Mouse (Mus musculus): Measurements from ENCODE around the gene Mad1l1.

Mad1l1 gene

GRCm38 (mm10) chr5:140178058-140178690 is 143.2 kb downstream of the Mad1l1 start:
- DNase-seq (ENCODE audit: inconsistent ontology term) = no peak

GRCm38 (mm10) chr5:140177582-140177981 is 143.8 kb downstream of the Mad1l1 start:
- no peak for DNase-seq (ENCODE audit: inconsistent ontology term)

GRCm38 (mm10) chr5:140176370-140176769 is 145.0 kb downstream of the Mad1l1 start:
- DNase-seq (ENCODE audit: inconsistent ontology term) = no peak

GRCm38 (mm10) chr5:140174814-140175490 is 146.4 kb downstream of the Mad1l1 start:
- DNase-seq (ENCODE audit: inconsistent ontology term) = no peak

DNA sequence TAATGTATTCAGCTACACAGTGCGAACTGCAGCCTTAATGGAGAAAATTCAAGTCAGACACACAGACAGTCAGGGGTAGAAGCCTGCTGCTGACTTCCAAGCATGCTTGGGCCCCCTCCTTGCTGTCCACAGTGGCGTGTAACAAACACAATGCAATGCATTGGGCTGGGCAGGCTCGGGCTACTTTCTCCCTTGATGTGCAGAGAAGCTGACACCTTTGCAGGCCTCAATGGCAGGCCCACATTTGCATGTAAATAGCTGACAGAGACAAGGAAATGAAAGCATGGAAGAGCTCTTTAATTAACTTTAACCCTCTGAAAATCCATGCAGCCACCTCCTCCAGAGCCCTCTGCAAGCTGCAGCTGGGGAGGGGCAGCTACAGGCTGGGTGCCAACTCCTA is 147.3 kb downstream of the Mad1l1 start:
- DNase-seq (ENCODE audit: inconsistent ontology term) = no peak

- no peak for DNase-seq (ENCODE audit: inconsistent ontology term)
Observed at GRCm38 (mm10) chr5:140173181-140173580, 148.2 kb downstream of the Mad1l1 start.

GRCm38 (mm10) chr5:140171710-140172109 is 149.6 kb downstream of the Mad1l1 start:
- no peak for DNase-seq (ENCODE audit: inconsistent ontology term)

DNA sequence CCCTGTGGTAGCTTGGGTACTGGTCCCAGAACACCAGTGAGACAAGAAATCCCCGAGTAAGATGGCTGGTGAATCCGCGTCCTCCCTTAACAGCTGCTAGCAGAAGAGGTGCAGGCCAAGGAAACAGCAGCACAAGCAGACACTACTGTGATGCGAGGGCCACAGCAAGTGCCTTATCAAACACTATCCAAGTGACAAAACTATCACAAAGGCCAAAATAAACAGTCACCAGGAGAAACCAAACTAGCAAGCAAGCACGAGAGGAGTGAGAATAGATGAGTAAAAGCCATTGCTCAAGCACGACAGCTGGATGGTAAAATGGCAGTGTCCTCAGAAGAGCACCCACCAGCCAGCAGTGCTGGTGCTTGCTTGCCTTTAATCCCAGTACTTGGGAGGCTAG is 153.8 kb downstream of the Mad1l1 start:
- DNase-seq (ENCODE audit: inconsistent ontology term) = no peak

GRCm38 (mm10) chr5:140167080-140167479 is 154.3 kb downstream of the Mad1l1 start:
- DNase-seq (ENCODE audit: inconsistent ontology term) = no peak

DNA sequence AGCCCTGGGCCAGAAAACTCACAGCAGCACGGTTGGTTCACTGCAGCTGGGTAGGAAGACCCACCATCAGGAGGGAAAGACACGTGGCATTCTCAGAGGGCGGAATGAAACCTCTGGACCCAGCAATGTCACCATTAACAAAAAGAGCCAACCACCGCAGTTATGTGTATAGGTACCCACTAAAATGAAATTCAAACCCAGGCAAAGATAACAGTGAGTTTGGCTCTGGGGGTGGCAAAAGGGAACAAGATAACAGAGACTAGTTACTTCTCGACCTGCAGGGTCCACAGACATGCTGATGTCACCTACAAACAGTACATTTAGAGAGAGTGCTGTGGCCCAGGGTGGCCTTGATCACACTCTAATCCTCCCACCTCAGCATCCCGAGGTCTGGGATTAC is 157.4 kb downstream of the Mad1l1 start:
- no peak for DNase-seq (ENCODE audit: inconsistent ontology term)

GRCm38 (mm10) chr5:140162071-140162845 is 159.1 kb downstream of the Mad1l1 start:
- no peak for DNase-seq (ENCODE audit: inconsistent ontology term)

- DNase-seq (ENCODE audit: inconsistent ontology term) = no peak
Observed at GRCm38 (mm10) chr5:140159007-140159406, 162.3 kb downstream of the Mad1l1 start.

- DNase-seq (ENCODE audit: inconsistent ontology term) = no peak
Observed at GRCm38 (mm10) chr5:140157886-140158627, 163.3 kb downstream of the Mad1l1 start.

DNA sequence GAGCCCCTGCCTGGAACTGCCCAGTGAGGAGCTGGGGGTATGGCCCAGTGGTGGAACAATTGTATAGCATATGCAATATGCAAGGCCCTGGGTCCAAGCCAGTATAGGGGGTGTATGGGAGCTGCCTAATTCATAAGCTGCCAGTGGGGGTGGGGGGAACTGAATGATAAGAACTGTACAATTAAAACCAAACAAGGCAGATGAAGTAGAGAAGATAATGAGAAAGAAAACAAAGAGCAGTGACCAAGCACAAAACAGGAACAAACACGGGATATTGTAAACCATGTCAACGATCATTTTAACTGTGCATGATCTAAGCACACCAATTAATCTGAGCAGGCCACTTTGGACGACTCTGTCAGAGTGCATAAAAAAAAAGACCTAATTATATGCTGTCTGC is 167.2 kb downstream of the Mad1l1 start:
- no peak for DNase-seq (ENCODE audit: inconsistent ontology term)

- DNase-seq (ENCODE audit: inconsistent ontology term) = no peak
Observed at GRCm38 (mm10) chr5:140151871-140152270, 169.5 kb downstream of the Mad1l1 start.

- DNase-seq (ENCODE audit: inconsistent ontology term) = no peak
Observed at GRCm38 (mm10) chr5:140151180-140151579, 170.2 kb downstream of the Mad1l1 start.

DNA sequence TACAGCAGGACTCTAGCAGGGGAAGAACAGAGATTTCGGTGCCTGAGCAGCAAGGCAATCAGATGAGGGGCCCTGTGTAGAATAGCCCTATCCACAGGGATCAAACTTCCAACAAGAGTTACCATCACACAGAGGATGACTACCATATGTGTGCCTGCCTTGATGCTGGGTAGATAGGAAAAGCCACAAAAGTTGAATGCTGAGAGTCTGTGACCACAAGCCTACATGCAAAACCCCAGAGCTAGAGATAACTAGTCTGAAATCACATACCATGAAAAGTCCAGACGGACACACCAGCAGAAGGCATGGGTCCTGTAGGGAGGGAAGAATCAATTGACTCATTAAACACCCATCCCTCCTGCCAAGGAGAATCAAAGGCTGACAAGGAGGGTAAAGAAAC is 170.7 kb downstream of the Mad1l1 start:
- DNase-seq (ENCODE audit: inconsistent ontology term) = no peak

GRCm38 (mm10) chr5:140150136-140150535 is 171.2 kb downstream of the Mad1l1 start:
- no peak for DNase-seq (ENCODE audit: inconsistent ontology term)

DNA sequence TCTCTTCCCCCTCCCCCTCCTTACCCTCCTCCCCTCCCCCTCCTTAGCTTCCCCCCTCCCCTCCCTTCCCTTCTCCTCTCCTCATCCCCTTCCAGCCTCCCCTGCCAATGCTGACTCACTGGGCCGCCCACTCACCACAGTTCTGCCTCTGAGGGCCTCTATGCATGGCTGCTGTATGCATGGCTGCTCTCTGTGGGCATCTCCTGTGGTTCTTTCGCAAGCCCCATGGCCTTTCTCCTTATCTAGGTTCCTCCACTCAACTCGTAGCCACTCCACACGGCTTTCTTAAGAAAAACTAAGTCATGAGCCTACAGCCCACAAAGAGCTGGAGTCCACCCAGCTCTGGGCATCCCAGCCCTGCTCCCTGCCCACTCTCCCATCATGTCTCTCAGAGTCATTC is 172.1 kb downstream of the Mad1l1 start:
- peak; percentile 70 for DNase-seq (ENCODE audit: inconsistent ontology term)

DNA sequence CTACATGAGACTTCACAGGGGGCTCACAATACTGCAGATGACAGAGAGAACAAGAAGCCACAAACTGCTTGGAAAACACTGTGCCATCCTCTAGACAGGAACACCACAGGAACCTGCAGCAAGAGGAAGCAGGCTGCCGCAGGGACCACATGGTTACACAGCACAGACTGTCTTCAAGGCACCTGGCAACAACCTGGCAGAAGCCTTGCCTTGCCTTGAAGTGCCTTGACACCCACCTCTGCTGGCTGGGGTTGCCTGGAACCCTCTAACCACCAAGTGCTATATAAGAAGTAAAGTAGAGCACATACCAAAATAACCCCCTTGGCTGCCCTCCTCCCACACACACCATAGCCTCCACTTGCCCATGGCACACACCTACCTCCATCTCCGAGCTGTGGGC is 177.8 kb downstream of the Mad1l1 start:
- DNase-seq (ENCODE audit: inconsistent ontology term) = no peak

DNA sequence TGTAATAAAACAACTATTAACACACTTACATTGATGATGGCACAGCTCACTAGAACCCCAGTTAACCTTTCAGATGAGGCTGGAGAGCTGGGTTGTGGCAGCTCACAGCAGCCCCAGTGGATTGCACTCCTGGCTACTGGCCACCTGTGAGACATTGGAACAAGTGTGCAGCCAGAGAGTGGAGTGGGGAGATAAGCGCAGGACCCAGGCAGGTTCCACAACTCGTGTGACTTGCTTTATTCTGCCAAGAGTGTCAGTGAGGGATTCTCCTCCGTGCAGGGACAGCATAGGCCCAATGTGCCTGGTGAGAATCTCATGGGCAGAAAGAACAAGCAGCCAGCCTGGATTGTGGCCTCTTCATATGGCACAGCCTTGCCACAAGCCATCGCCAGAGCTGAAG is 180.0 kb downstream of the Mad1l1 start:
- no peak for DNase-seq (ENCODE audit: inconsistent ontology term)

DNA sequence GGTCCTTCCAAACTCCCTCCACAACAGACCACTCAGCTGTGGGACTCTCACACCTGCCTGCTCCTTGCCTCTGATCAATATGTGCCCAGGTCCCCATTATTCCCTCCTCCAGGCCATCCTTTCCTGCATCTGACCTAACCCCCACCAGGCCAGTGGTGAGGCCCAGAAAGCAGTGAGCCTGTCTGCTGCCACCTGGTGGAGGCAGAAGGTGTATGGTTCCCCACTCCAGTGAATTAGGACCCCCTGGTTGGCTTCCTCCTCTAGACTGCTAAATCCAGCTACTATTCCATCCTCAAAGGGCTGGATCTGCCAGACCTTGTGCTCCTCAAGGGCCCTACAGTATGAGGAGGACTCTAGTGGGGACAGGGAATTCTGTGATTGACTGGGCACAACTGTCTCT is 181.1 kb downstream of the Mad1l1 start:
- peak; percentile 23 for DNase-seq (ENCODE audit: inconsistent ontology term)

Data from Muller cell, postnatal 12 days (primary cell).